Mouse (Mus musculus): ENCODE results near the gene Olfr1336. TPM values are rescaled to one million over a fixed set of nuclear protein-coding genes. Genes with fewer than 3 reads are reported as not detected.

Olfr1336 gene
- not detected in 2 replicates for polyA plus RNA-seq (2015; fragmentation: Nextera tagmentation; extraction: Ambion mirVana)

DNA sequence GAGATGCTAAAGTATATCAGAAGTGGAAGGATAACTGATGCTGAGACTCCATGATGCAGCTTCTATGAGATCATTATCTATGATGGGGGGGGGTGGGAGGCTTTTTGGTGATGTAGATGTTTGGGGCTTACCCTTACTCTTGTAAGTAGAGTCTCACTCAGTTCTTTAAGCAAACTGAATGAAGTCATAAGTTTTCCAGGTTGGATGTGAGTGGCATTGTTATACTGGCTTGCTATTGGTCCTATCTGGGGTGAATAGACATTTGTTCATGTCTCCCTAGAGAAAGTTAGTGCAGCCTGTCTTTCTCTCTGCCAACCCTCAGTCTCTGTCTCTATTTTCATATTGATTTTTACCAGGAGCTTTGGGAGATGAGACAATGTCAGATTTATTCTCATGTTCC lies at the start of gene Olfr1336:
Olfr1336 (plus strand) TSS at position 301 of the 400 bp plus-strand sequence.
- no peak within 1 kb of the TSS for H3K27ac ChIP-seq
- H3K4me1 ChIP-seq (replicated peaks): no peaks in the 10 kb centered on the region
- H3K36me3 ChIP-seq: no peaks in the 10 kb centered on the region
- ATAC-seq: no peak
- no peak within 1 kb of the TSS for H3K4me2 ChIP-seq (replicated peaks)
- H3K9me3 ChIP-seq: no peaks in the 10 kb centered on the region
- no peaks in the 10 kb centered on the region for H3K27me3 ChIP-seq
- no peak within 1 kb of the TSS for H3K9ac ChIP-seq (replicated peaks)
- H3K4me3 ChIP-seq (replicated peaks): no peak within 1 kb of the TSS

DNA sequence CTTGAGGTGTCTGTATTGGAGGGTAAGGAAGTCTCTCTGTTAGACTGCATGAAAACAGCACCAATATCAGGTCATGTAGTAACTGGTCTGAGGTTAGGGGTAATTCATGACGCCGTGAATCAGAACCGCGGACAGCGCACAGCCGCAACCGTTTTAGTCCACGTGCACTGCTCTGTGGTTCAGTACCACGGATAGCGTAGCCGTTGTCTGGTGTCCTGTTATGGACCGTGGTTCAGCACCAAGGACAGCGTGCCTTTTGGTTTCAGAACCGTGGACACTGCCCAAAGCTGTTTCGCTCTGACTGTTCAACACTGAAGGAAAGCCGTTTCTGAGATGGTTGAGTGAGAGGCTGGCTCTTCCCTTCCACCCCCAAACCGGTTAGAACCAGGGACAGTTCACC lies 45.9 kb upstream of the Olfr1336 start, which contains the start of gene Gm20715:
Gm20715 (plus strand) TSS at position 235 of the 400 bp plus-strand sequence.
- no peaks in the 10 kb centered on the region for H3K36me3 ChIP-seq
- H3K27ac ChIP-seq: no peak within 1 kb of the TSS
- ATAC-seq: peak; percentile 65
- H3K4me2 ChIP-seq (replicated peaks): no peak within 1 kb of the TSS
- no peak within 1 kb of the TSS for H3K9ac ChIP-seq (replicated peaks)
- H3K4me1 ChIP-seq (replicated peaks): 0 out of 2 replicates have a peak, but pooled peaks cover 5% of the 10 kb centered on the region
- H3K4me3 ChIP-seq (replicated peaks): no peak within 1 kb of the TSS
- 2% methylated on average over 17 of the region's 17 CpGs for WGBS
- H3K9me3 ChIP-seq: no peaks in the 10 kb centered on the region
- H3K27me3 ChIP-seq: no peaks in the 10 kb centered on the region

DNA sequence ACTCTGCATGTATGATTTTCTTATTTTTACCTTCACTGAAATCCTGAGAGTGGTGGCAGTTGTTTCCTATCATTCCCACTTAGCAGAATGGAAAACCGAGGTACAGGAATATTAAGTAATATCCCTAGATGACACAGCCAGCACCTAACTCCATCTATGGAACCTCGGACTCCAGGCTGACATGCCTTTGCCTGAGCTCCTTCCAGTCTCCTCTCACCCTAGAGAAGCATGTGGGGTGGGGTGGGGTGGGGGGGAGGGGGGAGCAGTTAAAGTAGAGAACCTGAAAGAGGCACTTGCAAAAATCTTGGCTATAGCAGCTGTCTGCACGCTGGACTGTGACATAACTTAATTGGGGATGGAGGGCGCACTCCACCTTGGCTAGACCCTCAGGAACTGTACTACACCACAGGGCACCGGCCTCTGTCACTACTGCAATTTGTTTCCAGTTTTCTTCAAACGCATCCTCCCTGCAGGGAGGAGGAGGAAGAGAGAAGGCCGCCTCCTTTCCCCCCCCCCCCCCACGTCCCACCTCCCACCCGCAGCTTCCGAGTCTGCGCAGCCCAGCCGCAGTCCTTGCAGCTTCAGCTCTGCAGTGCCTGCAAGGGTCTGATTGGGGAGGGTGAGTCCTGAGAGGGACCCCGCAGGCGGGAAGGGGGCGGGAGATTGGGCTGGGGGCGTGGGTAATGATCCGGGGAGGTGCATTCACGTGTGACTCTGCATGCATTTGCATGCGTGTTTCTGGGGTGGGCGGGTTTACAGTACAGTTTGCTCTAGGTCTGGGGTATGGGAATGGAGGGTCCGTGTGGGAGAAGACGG lies 41.1 kb upstream of the Olfr1336 start:
- no peaks in the 10 kb centered on the region for H3K27me3 ChIP-seq
- peaks cover 10% of the 10 kb centered on the region; the same call in 1 of the 2 replicates for H3K4me1 ChIP-seq (replicated peaks)
- H3K9me3 ChIP-seq: no peaks in the 10 kb centered on the region
- peak; percentile 89 for ATAC-seq
- peak overlapping the region; percentile 40 for H3K4me3 ChIP-seq (replicated peaks)
- H3K9ac ChIP-seq (replicated peaks): peak overlapping the region; percentile 54
- no peak overlapping the region for H3K27ac ChIP-seq
- WGBS: 9% methylated on average over 17 of the region's 22 CpGs
- no peaks in the 10 kb centered on the region for H3K36me3 ChIP-seq
- peak overlapping the region; percentile 54 for H3K4me2 ChIP-seq (replicated peaks)

DNA sequence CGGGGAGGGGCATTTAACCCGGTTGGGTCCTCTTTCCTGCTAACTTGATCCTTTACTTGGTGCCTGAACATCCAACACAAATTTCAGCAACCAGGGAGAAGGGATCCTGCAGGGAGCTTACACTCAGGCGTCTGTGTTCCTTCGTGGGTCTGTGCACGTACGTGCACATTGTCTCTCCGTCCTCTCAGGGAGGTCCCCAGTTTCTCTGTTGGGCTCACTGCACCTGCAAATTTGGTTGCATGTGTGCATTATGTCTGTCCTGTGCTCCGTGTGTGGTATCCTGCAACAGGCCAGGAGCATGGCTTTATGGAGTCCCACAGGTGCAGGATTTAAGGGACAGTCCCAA lies 40.6 kb upstream of the Olfr1336 start:
- Histone ChIP-seq H3K36me3 (no peaks in the 10 kb centered on the region), H3K9ac (replicated peaks) (peak overlapping the region; percentile 54), H3K9me3 (no peaks in the 10 kb centered on the region), H3K4me2 (replicated peaks) (peak overlapping the region; percentile 54), H3K27me3 (no peaks in the 10 kb centered on the region), H3K4me1 (replicated peaks) (peaks cover 10% of the 10 kb centered on the region; the same call in 1 of the 2 replicates), H3K27ac (no peak overlapping the region), H3K4me3 (replicated peaks) (peak overlapping the region; percentile 40)
- 14% methylated on average over 8 of the region's 8 CpGs for WGBS
- peak; percentile 48 for ATAC-seq

DNA sequence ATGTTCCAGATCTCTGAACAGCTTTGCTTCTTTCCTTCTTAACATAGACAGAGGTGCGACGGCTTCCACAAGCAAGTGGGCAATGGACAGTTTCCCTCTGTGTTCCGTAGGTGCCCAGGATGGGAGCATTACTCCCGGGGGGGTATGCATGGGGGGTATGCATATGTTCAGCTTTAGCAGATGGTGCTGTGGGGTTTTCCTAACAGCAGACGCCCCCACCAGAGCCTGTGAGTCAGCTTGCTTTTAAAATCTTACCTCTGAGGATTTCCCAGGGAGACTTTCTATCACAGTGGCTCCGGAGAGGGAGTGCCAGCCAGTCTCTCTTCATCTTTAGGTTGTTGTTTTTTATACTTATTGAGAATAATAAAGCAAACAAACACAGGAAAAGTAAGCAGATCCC lies 36.1 kb upstream of the Olfr1336 start:
- no peaks in the 10 kb centered on the region for H3K36me3 ChIP-seq
- no peaks in the 10 kb centered on the region for H3K27me3 ChIP-seq
- WGBS: 73% methylated on average over 6 of the region's 6 CpGs
- H3K4me2 ChIP-seq (replicated peaks): no peak overlapping the region
- no peak for ATAC-seq
- H3K27ac ChIP-seq: no peak overlapping the region
- H3K9me3 ChIP-seq: no peaks in the 10 kb centered on the region
- no peak overlapping the region for H3K4me3 ChIP-seq (replicated peaks)
- no peak overlapping the region for H3K9ac ChIP-seq (replicated peaks)
- peaks cover 6% of the 10 kb centered on the region; the same call in 1 of the 2 replicates for H3K4me1 ChIP-seq (replicated peaks)

DNA sequence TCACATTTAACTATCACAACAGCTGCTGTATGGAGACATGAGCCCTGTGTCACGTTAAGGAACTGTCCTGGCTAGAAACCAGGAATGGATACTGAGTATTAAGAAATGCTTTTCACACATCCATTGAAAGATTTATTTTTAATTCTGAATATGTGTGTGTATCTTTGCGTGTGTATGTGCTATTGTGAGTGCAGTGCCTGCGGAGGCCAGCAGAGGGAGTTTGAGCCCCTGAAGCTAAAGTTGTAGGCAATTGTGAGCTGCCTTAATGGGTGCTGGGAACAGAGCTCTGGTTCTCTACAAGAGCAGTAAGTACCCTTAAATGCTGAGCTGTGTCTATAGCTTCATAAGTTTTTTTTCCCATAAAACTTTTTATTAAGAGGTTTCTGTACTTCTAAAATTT lies 26.6 kb upstream of the Olfr1336 start:
- Histone ChIP-seq H3K27me3 (no peaks in the 10 kb centered on the region), H3K27ac (no peak overlapping the region), H3K9me3 (peaks cover 5% of the 10 kb centered on the region; the same call in 1 of the 2 replicates), H3K4me1 (replicated peaks) (0 out of 2 replicates have a peak, but pooled peaks cover 1% of the 10 kb centered on the region), H3K4me3 (replicated peaks) (no peak overlapping the region), H3K9ac (replicated peaks) (no peak overlapping the region), H3K4me2 (replicated peaks) (no peak overlapping the region), H3K36me3 (no peaks in the 10 kb centered on the region)
- WGBS: 89% methylated on average over 3 of the region's 3 CpGs
- no peak for ATAC-seq

DNA sequence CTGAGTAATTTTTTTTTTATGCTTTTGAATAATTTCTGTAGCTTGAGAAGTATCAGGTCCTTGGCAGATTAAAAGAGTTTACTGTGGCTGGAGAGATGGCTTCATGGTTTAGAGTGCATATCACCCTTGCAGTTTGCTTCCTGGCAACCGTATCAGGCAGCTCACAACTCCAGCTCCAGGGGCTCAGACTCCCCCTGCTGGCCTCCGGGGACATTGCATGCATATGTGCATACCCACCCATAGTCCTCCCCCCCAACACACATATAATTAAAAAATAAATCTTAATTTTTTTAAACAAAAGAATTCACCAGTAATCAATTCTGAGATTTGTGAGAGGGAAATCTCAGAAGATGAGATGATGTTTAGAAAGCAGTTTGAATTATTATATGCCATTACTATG lies 25.6 kb upstream of the Olfr1336 start:
- WGBS: 42% methylated on average over 2 of the region's 2 CpGs

DNA sequence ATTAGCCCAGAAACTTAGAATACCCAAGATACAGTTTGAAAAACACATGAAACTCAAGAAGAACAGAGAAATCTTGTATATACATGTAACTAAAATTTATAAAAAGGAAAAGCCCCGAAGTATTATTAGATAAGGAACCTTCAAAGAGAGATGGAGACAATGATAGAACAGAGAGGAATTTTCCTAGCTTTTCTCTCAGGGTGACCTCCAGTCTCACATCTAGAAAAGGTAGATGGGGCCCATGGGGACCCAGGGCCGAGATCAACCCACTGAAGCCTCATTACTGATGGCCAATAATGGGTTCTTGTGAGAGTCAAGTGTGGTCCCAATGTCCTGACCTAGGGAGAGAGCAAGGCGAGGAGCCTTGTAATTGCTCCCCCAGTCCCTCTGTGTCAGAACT lies 17.6 kb upstream of the Olfr1336 start, which contains the start of gene Olfr1344:
Olfr1344 (plus strand) TSS at position 301 of the 400 bp plus-strand sequence.
- 88% methylated on average over 3 of the region's 3 CpGs for WGBS
- H3K4me2 ChIP-seq (replicated peaks): no peak within 1 kb of the TSS
- no peaks in the 10 kb centered on the region for H3K9me3 ChIP-seq
- peaks cover 14% of the 10 kb centered on the region for H3K4me1 ChIP-seq (replicated peaks)
- no peaks in the 10 kb centered on the region for H3K36me3 ChIP-seq
- H3K27ac ChIP-seq: no peak within 1 kb of the TSS
- H3K4me3 ChIP-seq (replicated peaks): no peak within 1 kb of the TSS
- ATAC-seq: no peak
- H3K27me3 ChIP-seq: no peaks in the 10 kb centered on the region
- no peak within 1 kb of the TSS for H3K9ac ChIP-seq (replicated peaks)

More for the DNA sequence above, 25.6 kb upstream of the Olfr1336 start:
- no peak overlapping the region for H3K4me3 ChIP-seq (replicated peaks)
- H3K27ac ChIP-seq: no peak overlapping the region
- no peaks in the 10 kb centered on the region for H3K36me3 ChIP-seq
- H3K9ac ChIP-seq (replicated peaks): no peak overlapping the region
- H3K4me1 ChIP-seq (replicated peaks): peaks cover 8% of the 10 kb centered on the region
- ATAC-seq: no peak
- H3K4me2 ChIP-seq (replicated peaks): no peak overlapping the region
- no peaks in the 10 kb centered on the region for H3K27me3 ChIP-seq
- peaks cover 5% of the 10 kb centered on the region; the same call in 1 of the 2 replicates for H3K9me3 ChIP-seq

DNA sequence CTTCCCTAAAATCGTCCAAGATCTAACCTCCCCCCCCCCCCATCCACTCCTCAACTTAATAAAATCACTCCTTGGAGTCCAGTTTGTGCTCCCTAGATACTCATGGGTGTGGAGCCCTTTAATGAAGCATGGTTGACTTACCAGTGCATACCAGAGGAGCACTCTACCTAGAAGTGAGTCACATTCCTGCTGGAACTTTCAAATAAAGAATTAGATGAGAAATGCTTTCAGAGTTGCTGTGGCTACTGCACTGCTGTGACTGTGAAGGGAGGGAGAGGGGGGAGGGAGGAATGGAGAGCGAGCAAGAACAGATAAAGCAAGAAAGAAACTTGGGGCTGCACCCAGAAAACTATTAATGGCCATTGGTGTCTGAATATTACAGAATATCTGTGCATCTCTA lies 14.8 kb upstream of the Olfr1336 start:
- Histone ChIP-seq H3K9ac (replicated peaks) (no peak overlapping the region), H3K4me2 (replicated peaks) (no peak overlapping the region), H3K4me1 (replicated peaks) (no peaks in the 10 kb centered on the region), H3K4me3 (replicated peaks) (no peak overlapping the region), H3K27ac (no peak overlapping the region), H3K27me3 (no peaks in the 10 kb centered on the region), H3K36me3 (no peaks in the 10 kb centered on the region), H3K9me3 (no peaks in the 10 kb centered on the region)
- no peak for ATAC-seq
- 51% methylated on average over 2 of the region's 2 CpGs for WGBS

DNA sequence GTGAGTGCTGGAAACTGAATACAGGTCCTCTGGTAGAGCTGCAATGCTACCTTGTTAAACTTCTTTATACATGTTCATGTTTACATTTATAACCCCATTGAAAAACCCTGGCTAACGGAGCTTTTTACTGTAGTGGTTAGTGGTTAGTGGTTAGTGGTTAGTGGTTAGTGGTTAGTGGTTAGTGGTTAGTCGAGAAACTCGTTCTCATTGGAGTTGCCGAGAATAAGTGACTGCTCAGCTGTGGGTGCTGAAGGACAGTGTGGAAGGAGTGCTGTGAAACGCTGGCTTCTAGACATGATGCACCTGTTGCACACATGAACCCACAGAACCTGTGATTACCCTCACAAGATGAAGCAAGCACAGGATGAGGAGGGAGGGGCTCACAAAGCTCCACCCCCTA lies 8.2 kb upstream of the Olfr1336 start:
- Histone ChIP-seq H3K4me1 (replicated peaks) (no peaks in the 10 kb centered on the region), H3K36me3 (no peaks in the 10 kb centered on the region), H3K9me3 (no peaks in the 10 kb centered on the region), H3K4me2 (replicated peaks) (no peak overlapping the region), H3K4me3 (replicated peaks) (no peak overlapping the region), H3K27me3 (no peaks in the 10 kb centered on the region), H3K27ac (no peak overlapping the region), H3K9ac (replicated peaks) (no peak overlapping the region)
- ATAC-seq: no peak
- 89% methylated on average over 5 of the region's 5 CpGs for WGBS

DNA sequence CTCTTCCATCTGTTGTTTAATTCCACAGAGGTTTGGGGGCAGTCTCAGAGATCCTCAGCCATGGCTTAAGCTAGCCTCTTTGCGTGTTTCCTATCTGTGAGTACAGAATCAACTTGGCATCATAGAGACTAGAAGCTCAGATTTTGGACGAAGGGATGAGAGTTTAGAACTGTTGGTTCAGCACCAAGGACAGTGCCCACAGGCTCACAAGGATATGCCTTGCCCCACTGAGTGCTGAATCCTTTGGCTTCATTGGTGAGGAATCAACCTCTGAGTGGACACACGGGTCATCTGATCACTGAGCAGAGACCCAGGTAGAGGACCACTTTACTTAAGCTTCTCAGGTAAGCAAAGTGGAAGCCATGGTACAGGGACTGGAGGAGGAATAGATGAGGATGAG lies 431 bp downstream of the Olfr1336 start:
- H3K27ac ChIP-seq: no peak overlapping the region
- no peak overlapping the region for H3K9ac ChIP-seq (replicated peaks)
- no peak overlapping the region for H3K4me2 ChIP-seq (replicated peaks)
- H3K27me3 ChIP-seq: no peaks in the 10 kb centered on the region
- no peak overlapping the region for H3K4me3 ChIP-seq (replicated peaks)
- no peak for ATAC-seq
- H3K4me1 ChIP-seq (replicated peaks): no peaks in the 10 kb centered on the region
- no peaks in the 10 kb centered on the region for H3K9me3 ChIP-seq
- no peaks in the 10 kb centered on the region for H3K36me3 ChIP-seq
- WGBS: 52% methylated on average over 3 of the region's 3 CpGs

DNA sequence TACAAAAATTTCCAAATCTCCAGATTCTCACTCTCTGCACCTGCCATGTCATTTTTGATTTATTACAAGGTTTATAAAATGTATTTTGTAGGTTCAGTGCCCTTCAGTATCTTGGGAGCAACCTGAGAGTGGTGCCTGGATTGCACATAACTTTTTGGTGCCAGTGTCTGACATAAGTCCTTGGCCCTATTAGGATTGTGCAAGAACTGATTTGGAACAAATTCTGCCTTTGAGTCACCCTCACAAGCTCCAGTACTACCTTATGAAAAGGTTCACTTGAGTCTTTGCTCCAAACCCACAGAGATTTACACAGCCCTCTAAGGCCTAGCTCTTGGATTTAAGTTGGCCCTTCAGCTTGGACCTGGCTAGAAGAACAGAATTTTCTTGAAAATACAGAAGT lies 11.0 kb downstream of the Olfr1336 start, which contains the start of gene Olfr1346:
Olfr1346 (plus strand) TSS at position 151 of the 400 bp plus-strand sequence.
- Histone ChIP-seq H3K9me3 (no peaks in the 10 kb centered on the region; the same call in 1 of the 2 replicates), H3K27ac (no peak within 1 kb of the TSS), H3K27me3 (no peaks in the 10 kb centered on the region), H3K36me3 (no peaks in the 10 kb centered on the region), H3K4me1 (replicated peaks) (no peaks in the 10 kb centered on the region), H3K4me2 (replicated peaks) (no peak within 1 kb of the TSS), H3K9ac (replicated peaks) (no peak within 1 kb of the TSS), H3K4me3 (replicated peaks) (no peak within 1 kb of the TSS)
- ATAC-seq: no peak
